Mouse (Mus musculus): ENCODE data around the gene Creb3l1. TPM values are rescaled to one million over a fixed set of nuclear protein-coding genes. Genes with fewer than 3 reads are reported as not detected.
A peak's percentile ranks its signal among the peaks of the same experiment; 100 is the strongest.

The Creb3l1 gene
- polyA plus RNA-seq, 1 experiment from 2014 or later: 1.3 TPM

- no peaks in the 10 kb centered on the region for H3K27me3 ChIP-seq (ENCODE audit: control insufficient read depth, insufficient read depth, low read depth, low read length)
- no peak overlapping the region for H3K27ac ChIP-seq (ENCODE audit: low read length)
- no peak overlapping the region for H3K4me2 ChIP-seq (ENCODE audit: low read depth, low read length)
- no peak overlapping the region for H3K9ac ChIP-seq (ENCODE audit: low read depth, low read length)
- ATAC-seq (ENCODE audit: low read depth): no peak
- no peaks in the 10 kb centered on the region for H3K9me3 ChIP-seq (replicated peaks; ENCODE audit: control insufficient read depth, low read length)
- 79% methylated on average over 15 of the region's 15 CpGs for WGBS (ENCODE audit: insufficient replicate concordance)
- peaks cover 56% of the 10 kb centered on the region for H3K36me3 ChIP-seq (ENCODE audit: control insufficient read depth, insufficient read depth)
- H3K4me3 ChIP-seq (ENCODE audit: low read depth, low read length): no peak overlapping the region
- H3K4me1 ChIP-seq (ENCODE audit: control insufficient read depth, low read depth, low read length): peaks cover 2% of the 10 kb centered on the region
These were observed 84.9 kb downstream of the Creb3l1 start for GRCm38 (mm10) chr2:91939303-91939935.

DNA sequence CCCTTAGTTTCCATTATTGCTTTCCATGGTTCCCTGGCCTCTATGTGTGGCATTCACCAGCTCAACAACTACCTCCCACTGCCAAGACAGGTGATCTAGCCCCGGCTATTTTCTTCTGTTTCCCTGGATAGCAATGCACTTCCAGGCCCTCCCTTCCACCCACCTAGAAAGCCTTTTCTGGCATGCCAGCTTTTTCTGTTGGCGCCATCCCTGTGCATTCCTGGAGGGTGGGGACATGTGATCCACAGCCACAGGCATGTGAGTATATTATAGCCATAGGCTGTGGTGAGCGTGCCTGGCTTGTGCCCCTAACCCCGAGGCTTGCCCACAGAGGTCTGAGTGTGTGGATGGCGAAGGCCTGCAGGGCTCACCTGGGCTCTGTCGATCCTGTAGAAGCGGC, 88.1 kb downstream of the Creb3l1 start:
- Histone ChIP-seq H3K4me3 (ENCODE audit: low read depth, low read length) (no peak overlapping the region), H3K27ac (ENCODE audit: low read length) (no peak overlapping the region), H3K4me1 (ENCODE audit: control insufficient read depth, low read depth, low read length) (peaks cover 21% of the 10 kb centered on the region), H3K9ac (ENCODE audit: low read depth, low read length) (no peak overlapping the region), H3K36me3 (ENCODE audit: control insufficient read depth, insufficient read depth) (peaks cover 56% of the 10 kb centered on the region), H3K9me3 (replicated peaks; ENCODE audit: control insufficient read depth, low read length) (no peaks in the 10 kb centered on the region), H3K4me2 (ENCODE audit: low read depth, low read length) (no peak overlapping the region), H3K27me3 (ENCODE audit: control insufficient read depth, insufficient read depth, low read depth, low read length) (peaks cover 9% of the 10 kb centered on the region)
- WGBS (ENCODE audit: insufficient replicate concordance): 82% methylated on average over 7 of the region's 7 CpGs
- ATAC-seq (ENCODE audit: low read depth): no peak

GRCm38 (mm10) chr2:91934826-91935525, 89.3 kb downstream of the Creb3l1 start:
- WGBS (ENCODE audit: insufficient replicate concordance): 70% methylated on average over 9 of the region's 9 CpGs
- H3K9ac ChIP-seq (ENCODE audit: low read depth, low read length): no peak overlapping the region
- peaks cover 18% of the 10 kb centered on the region for H3K27me3 ChIP-seq (ENCODE audit: control insufficient read depth, insufficient read depth, low read depth, low read length)
- no peak overlapping the region for H3K4me3 ChIP-seq (ENCODE audit: low read depth, low read length)
- no peak for ATAC-seq (ENCODE audit: low read depth)
- H3K36me3 ChIP-seq (ENCODE audit: control insufficient read depth, insufficient read depth): peaks cover 49% of the 10 kb centered on the region
- no peak overlapping the region for H3K27ac ChIP-seq (ENCODE audit: low read length)
- no peak overlapping the region for H3K4me2 ChIP-seq (ENCODE audit: low read depth, low read length)
- H3K4me1 ChIP-seq (ENCODE audit: control insufficient read depth, low read depth, low read length): peaks cover 27% of the 10 kb centered on the region
- H3K9me3 ChIP-seq (replicated peaks; ENCODE audit: control insufficient read depth, low read length): no peaks in the 10 kb centered on the region

DNA sequence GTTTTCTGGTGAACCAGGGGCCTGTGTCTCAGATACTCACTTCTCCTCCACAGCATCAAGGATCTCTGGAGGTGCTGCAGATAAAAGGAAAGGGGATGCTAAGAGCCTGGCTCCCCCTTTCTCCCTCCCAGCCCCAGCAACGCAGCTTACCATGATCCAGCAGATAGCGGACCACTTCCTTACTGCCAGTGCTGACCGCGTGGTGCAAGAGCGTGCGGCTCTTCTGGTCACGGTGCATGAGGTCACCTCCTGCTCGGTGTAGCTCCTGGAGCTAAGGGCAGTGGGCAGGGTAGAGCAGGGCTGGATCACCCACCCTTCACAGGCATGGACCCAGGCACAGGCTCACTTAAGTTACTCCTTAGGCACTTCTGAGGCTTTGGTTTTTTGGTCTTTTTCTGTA, 90.3 kb downstream of the Creb3l1 start:
- Histone ChIP-seq H3K36me3 (ENCODE audit: control insufficient read depth, insufficient read depth) (peaks cover 42% of the 10 kb centered on the region), H3K4me1 (ENCODE audit: control insufficient read depth, low read depth, low read length) (peaks cover 27% of the 10 kb centered on the region), H3K4me3 (ENCODE audit: low read depth, low read length) (no peak overlapping the region), H3K9ac (ENCODE audit: low read depth, low read length) (no peak overlapping the region), H3K27ac (ENCODE audit: low read length) (no peak overlapping the region), H3K9me3 (replicated peaks; ENCODE audit: control insufficient read depth, low read length) (no peaks in the 10 kb centered on the region), H3K4me2 (ENCODE audit: low read depth, low read length) (no peak overlapping the region), H3K27me3 (ENCODE audit: control insufficient read depth, insufficient read depth, low read depth, low read length) (peaks cover 18% of the 10 kb centered on the region)
- WGBS (ENCODE audit: insufficient replicate concordance): 40% methylated on average over 8 of the region's 8 CpGs
- no peak for ATAC-seq (ENCODE audit: low read depth)

GRCm38 (mm10) chr2:91933471-91933870, 90.8 kb downstream of the Creb3l1 start:
- peaks cover 37% of the 10 kb centered on the region for H3K36me3 ChIP-seq (ENCODE audit: control insufficient read depth, insufficient read depth)
- H3K4me1 ChIP-seq (ENCODE audit: control insufficient read depth, low read depth, low read length): peaks cover 27% of the 10 kb centered on the region
- peaks cover 18% of the 10 kb centered on the region for H3K27me3 ChIP-seq (ENCODE audit: control insufficient read depth, insufficient read depth, low read depth, low read length)
- H3K4me3 ChIP-seq (ENCODE audit: low read depth, low read length): no peak overlapping the region
- WGBS (ENCODE audit: insufficient replicate concordance): 71% methylated on average over 9 of the region's 9 CpGs
- H3K4me2 ChIP-seq (ENCODE audit: low read depth, low read length): no peak overlapping the region
- H3K9me3 ChIP-seq (replicated peaks; ENCODE audit: control insufficient read depth, low read length): no peaks in the 10 kb centered on the region
- ATAC-seq (ENCODE audit: low read depth): no peak
- H3K27ac ChIP-seq (ENCODE audit: low read length): no peak overlapping the region
- no peak overlapping the region for H3K9ac ChIP-seq (ENCODE audit: low read depth, low read length)

- Histone ChIP-seq H3K36me3 (ENCODE audit: control insufficient read depth, insufficient read depth) (peaks cover 37% of the 10 kb centered on the region), H3K9ac (ENCODE audit: low read depth, low read length) (no peak overlapping the region), H3K4me1 (ENCODE audit: control insufficient read depth, low read depth, low read length) (peaks cover 29% of the 10 kb centered on the region), H3K9me3 (replicated peaks; ENCODE audit: control insufficient read depth, low read length) (no peaks in the 10 kb centered on the region), H3K27me3 (ENCODE audit: control insufficient read depth, insufficient read depth, low read depth, low read length) (peaks cover 21% of the 10 kb centered on the region), H3K4me2 (ENCODE audit: low read depth, low read length) (peak overlapping the region; percentile 58), H3K27ac (ENCODE audit: low read length) (no peak overlapping the region), H3K4me3 (ENCODE audit: low read depth, low read length) (no peak overlapping the region)
- no peak for ATAC-seq (ENCODE audit: low read depth)
- WGBS (ENCODE audit: insufficient replicate concordance): 25% methylated on average over 6 of the region's 6 CpGs
These were observed 91.5 kb downstream of the Creb3l1 start for GRCm38 (mm10) chr2:91932737-91933350.

Small RNAs within 50 kb of the gene (microRNA-seq; reads per million reads assigned to microRNA genes)
- not detected for gene Mir6999

Other genes starting within 250 kb of the Creb3l1 start
- 0.06 TPM in 1 of 2 replicates, not detected in the other for gene Chrm4, start 97.3 kb downstream of the Creb3l1 start, polyA plus RNA-seq (2015; fragmentation: Nextera tagmentation; extraction: Ambion mirVana)
- 12.6 and 15.2 TPM in 2 replicates for gene Mdk, start 92.2 kb downstream of the Creb3l1 start, polyA plus RNA-seq (2015; fragmentation: Nextera tagmentation; extraction: Ambion mirVana)
- gene Gm9821, start 78.8 kb downstream of the Creb3l1 start, polyA plus RNA-seq (2015; fragmentation: Nextera tagmentation; extraction: Ambion mirVana): 0.68 and 1.0 TPM in 2 replicates
- 20.2 and 24.1 TPM in 2 replicates for gene Dgkz, start 48.6 kb downstream of the Creb3l1 start, polyA plus RNA-seq (2015; fragmentation: Nextera tagmentation; extraction: Ambion mirVana)
- 2.8 and 3.8 TPM in 2 replicates for gene Phf21a, start 68.6 kb upstream of the Creb3l1 start, polyA plus RNA-seq (2015; fragmentation: Nextera tagmentation; extraction: Ambion mirVana)

All from liver, embryonic 16.5 days (tissue).